Mouse (Mus musculus): ENCODE measurements around the gene Fpr2.
"Not testable (repeated sequence)": the region's sequence is repeated elsewhere in the genome, so short reads cannot be mapped to it uniquely, and the experiment has no call there.

The Fpr2 gene

GRCm38 (mm10) chr17:17887774-17888248, at the start of gene Fpr2, which contains the start of gene Fpr3:
Gene Fpr2, plus strand, starts transcription at chr17:17887824.
Gene Fpr3, plus strand, starts transcription at chr17:17887852.
- no peak for DNase-seq

- peak; percentile 94 to 95 for DNase-seq
These were observed 49.5 kb upstream of the Fpr2 start for GRCm38 (mm10) chr17:17837919-17838701.

GRCm38 (mm10) chr17:17839276-17839675, 48.3 kb upstream of the Fpr2 start:
- DNase-seq = no peak

GRCm38 (mm10) chr17:17840796-17841195, 46.8 kb upstream of the Fpr2 start:
- DNase-seq = no peak

- DNase-seq = no peak
These were observed 43.9 kb upstream of the Fpr2 start for GRCm38 (mm10) chr17:17843534-17844261.

GRCm38 (mm10) chr17:17844606-17845005, 43.0 kb upstream of the Fpr2 start:
- DNase-seq = not testable (repeated sequence)

GRCm38 (mm10) chr17:17845187-17846027, 42.2 kb upstream of the Fpr2 start:
- no peak for DNase-seq

GRCm38 (mm10) chr17:17848988-17849387, 38.6 kb upstream of the Fpr2 start:
- DNase-seq = no peak

GRCm38 (mm10) chr17:17849906-17850712, 37.5 kb upstream of the Fpr2 start:
- DNase-seq = no peak

- DNase-seq = no peak
These were observed 32.4 kb upstream of the Fpr2 start, which contains the start of gene Has1 for GRCm38 (mm10) chr17:17855064-17855838. Gene Has1, minus strand, starts transcription at chr17:17855205.

- DNase-seq = no peak
These were observed 31.0 kb upstream of the Fpr2 start for GRCm38 (mm10) chr17:17856612-17857011.

- no peak for DNase-seq
These were observed 30.2 kb upstream of the Fpr2 start for GRCm38 (mm10) chr17:17857446-17857845.

- DNase-seq = no peak
These were observed 27.5 kb upstream of the Fpr2 start for GRCm38 (mm10) chr17:17860110-17860509.

GRCm38 (mm10) chr17:17862360-17862759, 25.3 kb upstream of the Fpr2 start:
- no peak for DNase-seq

GRCm38 (mm10) chr17:17865168-17865567, 22.5 kb upstream of the Fpr2 start:
- DNase-seq = no peak

GRCm38 (mm10) chr17:17866801-17867469, 20.7 kb upstream of the Fpr2 start:
- DNase-seq = no peak

- no peak for DNase-seq
These were observed 16.6 kb upstream of the Fpr2 start for GRCm38 (mm10) chr17:17870892-17871550.

GRCm38 (mm10) chr17:17871697-17872096, 15.9 kb upstream of the Fpr2 start:
- DNase-seq = no peak

- no peak for DNase-seq
These were observed 8.3 kb upstream of the Fpr2 start for GRCm38 (mm10) chr17:17879347-17879746.

GRCm38 (mm10) chr17:17882672-17883071, 5.0 kb upstream of the Fpr2 start:
- DNase-seq = no peak

Measured in thymus, adult 18-20 months (tissue).